Mouse (Mus musculus) kidney, postnatal 25 days (tissue): ENCODE data around the gene Scml4.

ENCODE experiments used
- DNase-seq, 2 experiments: peaks; one replicate each; pipeline ENCODE4 v3.0.0; 2021; ENCODE audit warnings: mixed read lengths in 2 of 2

Gene Scml4

DNA sequence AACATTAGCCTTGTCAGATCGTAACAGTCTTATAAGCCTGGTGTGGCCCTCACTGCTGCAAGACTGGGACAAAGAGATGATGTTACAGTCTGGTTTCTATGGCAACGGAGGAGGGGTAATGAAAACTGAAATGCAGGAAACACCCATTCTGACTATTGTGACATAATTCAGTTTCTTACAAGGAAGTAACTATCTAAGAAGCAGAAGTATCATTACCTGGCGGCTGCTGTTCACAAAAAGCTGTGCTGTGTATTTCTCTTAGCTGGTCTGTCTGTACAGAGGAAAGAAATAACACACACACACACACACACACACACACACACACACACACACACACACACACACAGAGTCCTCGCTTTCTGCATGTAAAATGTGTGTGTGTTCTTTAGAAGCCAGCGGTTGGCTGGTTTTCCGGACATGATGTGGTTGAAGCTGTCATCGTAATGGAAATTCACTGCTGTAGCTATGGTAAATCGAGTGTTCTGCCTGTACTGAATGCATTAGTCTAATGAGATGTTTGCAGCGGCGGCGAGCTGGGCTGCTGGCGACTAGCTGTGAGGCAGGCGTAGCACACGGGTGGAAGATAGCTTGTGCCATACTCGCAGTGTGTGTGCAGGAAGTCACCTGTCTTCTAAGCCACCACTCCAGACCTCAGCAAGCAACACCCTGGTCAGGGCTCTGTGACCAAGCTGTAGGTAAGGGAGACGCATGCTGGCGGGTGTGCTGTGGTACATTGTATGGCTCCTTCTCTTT lies at the start of gene Scml4:
Gene Scml4, plus strand, starts transcription at position 212 of the 753 bp plus-strand sequence.
- DNase-seq, result peak; percentile 16 to 54

DNA sequence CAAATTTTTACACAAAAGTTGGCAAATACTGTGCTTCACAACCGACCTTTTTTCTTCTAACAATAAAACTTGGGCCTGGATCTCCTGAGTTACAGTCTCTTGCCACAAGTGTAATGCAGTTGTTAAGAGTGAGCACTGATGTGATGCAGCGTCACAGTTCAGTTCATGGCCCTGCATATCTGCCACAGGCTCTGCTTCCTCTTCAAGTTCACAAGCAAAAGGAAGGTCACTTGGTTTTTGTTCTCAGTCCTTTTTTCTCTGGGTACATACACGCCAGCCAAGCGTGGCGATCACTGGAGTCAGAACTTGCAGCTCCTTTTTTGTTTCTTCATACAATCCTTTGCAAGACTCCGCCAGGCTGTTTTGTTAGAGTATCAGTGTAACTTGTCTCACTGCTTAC lies 34.2 kb upstream of the Scml4 start:
- DNase-seq, result no peak

DNA sequence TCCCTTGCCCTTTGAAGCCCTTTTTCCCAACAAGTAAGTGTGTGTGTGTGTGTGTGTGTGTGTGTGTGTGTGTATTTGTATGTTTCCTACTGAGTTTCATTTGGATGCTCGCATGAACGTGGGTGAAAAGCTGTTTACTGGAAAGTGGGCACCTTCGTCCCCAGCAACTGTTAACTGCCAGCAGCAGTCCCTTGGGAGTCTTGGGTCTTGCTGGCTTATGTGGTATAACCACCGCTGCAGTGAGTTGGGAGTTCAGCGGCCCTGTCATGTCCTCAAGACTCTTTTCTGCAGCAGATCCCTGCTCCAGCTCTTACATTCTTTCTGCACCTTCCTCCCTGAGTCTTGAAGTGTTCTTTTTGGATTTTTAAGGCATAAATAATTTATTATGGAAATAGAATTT lies 33.0 kb upstream of the Scml4 start:
- no peak for DNase-seq

DNA sequence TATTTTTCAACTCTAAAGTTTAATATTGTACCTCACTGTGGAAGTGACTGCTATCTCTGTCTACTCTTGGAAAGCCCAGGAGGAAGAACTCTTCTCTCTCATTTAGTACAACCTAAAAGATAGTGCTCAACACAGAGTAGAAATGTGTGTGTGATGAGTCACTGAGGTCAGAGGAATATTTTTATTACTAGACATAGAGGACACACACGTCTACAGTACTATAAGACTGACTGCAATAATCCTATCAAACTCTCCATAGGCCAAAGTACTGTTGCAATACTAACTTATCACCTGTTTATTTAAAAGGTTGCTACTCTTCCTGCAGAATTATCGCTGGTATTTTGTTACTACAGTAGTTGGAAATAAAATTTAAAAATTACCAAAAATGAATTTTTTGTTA lies 30.2 kb upstream of the Scml4 start:
- DNase-seq, result no peak

DNA sequence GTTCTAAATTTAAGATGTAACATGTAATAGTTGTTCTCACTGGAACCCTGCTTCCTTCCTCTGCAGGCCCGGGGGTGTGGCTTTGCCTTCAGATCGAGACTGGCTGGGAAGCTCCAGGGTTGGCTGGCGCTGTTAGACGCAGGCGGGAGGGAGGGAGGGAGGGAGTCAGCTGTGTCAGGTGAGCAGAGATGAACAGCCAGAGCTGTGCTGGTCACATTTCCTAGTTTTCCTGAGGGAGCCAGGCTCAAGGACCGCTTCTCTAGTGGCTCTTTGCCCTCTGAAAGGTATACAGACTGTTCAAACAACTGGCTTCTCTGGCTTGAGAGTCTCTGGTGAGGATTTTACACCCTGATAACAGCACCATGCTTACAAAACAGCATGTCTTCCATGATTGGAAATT lies 29.8 kb upstream of the Scml4 start:
- no peak for DNase-seq

DNA sequence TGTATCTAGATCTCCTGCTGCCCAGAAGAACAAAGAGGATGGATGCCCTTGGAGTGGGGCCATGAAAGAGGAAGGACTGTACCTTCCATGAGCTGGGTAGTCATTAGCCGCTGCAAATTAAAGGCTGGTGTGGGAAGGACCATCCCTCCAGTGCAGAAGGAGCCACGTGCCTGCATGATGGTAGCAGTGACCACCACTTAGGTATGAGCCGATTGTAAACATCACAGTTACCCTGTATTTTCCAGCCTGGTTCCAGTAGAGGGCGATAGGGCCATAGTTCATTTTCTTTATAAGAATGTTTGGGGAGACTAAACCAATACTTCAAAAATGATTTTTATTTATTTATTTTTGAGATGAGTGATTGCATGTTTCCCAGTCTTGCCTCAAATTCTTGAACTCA lies 27.5 kb upstream of the Scml4 start:
- DNase-seq, result peak in 1 of 2 experiments; percentile 11

DNA sequence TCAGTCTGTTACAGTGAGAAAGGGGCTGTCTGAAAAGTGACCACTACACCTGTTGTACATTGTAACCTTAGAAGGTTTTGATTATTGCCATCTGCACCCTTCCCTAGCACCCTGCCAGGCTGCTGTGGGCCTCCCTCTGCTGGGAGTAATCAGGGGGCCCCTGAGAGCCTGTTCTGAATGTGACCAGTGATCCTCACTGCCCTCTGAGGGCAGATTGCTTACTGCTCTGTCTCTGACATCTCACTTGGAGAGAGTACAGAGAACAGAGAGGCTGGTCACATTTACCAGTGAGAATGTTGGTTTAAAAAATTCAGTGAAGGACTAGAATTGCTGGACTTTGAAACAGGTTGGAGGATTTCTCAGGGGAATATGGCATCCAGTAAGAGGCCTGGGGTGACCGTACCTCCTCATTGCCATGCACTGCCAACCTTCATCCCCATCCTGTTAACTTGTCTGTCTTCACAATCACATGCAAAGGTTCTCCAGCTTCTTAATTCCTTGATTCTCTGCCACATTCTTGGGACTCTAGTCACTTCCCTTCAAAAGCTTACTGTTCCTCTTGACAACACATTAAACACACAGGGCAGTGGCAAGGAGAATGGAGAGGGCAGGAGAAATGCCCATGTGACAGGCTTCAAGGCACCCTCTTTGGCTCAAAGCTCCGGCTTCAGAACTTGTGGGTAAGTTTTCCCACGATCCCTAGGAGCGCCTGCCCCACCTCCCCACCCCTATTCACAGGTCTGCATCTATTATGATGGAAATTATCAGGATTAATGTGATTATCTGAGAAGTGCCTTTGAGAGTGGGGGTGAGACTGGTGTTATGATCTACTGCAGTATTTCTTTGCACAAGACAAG lies 26.1 kb upstream of the Scml4 start:
- no peak for DNase-seq

DNA sequence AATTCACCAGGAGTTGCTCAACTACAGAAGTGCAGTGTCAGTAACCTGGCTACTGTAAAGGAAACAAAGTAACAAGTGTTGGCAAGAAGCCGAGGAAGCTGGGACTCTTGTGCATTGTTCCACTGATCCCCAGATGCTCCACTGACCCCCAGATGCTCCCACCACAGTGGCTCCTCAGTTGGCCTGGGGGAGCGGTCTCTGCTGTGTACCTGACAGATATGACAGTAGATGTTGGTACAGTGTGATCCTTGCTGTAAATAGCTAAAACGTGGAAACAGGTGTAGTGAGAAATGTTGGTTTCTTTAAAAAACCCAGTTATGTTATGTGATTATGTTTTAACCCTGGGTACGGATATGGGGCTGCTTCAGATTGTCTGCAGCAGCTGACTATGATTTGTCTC lies 22.1 kb upstream of the Scml4 start:
- DNase-seq, result no peak

DNA sequence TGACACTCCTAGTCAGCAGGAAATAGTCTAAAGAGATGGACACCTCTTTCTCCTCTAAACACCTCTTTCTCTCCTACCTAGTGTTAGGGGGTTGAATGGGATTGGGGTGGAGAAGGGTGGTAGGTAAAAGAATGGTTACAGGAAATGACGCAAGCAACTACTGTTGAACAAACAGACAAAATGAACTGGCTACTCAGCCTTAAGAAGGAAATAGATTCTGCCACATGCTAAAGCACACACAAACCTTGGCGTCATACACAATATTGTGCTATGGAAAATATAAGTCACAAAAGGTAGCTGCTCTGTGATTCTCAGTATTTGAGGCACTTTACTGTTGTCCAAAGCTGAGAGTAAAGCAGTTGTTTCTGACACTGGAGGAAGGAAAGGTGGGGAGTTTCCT lies 21.4 kb upstream of the Scml4 start:
- no peak for DNase-seq

DNA sequence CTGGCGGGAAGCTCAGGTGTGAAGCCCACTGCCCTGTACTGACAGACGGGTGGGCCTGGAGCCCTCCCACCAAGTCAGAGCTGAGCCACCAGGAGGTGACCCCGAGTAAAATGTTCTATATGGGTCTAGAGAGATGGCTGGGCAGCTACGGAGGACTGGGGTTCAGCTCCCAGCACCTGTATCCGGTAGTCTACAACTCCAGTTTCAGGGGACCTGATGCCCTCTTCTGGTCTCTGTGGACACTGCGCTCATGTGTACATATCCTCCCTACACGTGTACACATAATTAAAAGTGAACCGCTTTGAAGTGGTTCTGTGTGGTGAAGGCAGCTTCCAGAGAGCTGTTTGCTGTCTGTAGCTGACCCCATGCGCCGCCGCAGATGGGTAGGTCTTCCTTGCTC lies 20.1 kb upstream of the Scml4 start:
- DNase-seq, result no peak

DNA sequence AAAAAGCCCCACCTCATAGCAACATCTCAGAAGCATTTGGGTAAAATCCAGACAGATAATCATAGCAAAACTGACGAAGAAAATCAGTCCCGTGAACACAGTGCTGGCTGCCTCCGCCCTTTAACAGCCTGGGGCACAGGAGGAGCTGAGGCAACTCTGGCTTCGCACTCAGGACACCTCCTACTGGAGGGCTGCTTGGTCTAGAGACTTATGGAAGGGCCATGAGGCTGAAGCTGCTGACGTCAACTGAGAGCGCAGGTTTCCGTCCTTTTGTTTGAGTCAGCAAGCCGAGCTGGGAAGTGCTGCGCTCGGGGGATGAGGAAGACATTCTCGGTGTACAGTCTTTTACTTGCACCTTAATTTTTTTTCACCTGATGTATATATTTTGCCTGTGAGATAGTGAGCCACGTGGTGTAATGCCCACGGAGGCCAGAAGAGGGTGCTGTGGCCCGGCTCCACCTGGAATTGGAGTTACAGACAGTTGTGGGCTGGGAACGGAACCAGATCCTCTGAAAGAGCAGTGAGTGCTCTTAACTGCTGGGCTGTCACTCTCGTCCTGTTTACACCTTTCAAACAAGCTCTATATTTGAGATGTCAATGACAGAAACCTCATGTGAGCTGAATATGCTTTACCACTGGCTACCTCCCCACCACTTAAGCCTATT lies 18.5 kb upstream of the Scml4 start:
- peak in 1 of 2 experiments; percentile 21 for DNase-seq

DNA sequence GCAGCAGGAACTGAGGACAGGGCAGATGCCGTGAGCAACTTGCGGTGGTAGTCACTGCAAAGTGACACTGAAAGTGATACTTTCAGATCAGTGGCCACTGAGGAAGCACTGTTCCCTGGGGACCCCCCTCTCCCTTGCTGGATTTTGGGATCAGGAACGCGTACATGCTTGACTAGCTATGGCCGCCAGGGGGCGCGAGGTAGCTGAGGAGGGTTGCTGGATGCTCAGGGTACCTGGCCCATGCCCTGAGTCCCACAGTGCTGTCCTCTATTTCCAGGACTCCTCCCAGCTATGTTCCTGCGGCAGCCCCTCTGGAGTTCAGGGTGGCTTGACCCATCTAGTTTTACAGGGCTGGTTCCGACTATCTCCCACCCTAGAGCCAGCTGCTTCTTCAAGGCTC lies 17.8 kb upstream of the Scml4 start:
- DNase-seq, result peak; percentile 75 to 76

DNA sequence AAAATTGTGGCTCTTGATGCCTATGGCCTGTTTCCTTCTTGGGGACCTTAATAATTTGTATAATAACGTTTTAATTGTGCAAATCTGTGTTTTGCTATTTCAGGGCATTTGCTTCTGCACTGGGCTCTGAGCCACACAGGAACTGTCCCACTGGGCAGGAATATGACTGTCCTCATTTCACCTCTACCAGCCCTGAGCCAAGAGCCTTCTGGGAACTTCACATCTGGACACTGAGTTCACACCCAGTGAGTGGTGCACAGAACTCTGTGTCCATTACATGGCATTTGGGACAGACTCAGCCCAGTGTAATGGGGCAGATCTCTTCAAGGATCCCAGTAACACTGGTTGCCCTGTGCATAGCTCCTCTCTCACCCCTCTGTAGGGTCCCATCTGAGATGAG lies 16.8 kb upstream of the Scml4 start:
- peak; percentile 26 to 58 for DNase-seq

DNA sequence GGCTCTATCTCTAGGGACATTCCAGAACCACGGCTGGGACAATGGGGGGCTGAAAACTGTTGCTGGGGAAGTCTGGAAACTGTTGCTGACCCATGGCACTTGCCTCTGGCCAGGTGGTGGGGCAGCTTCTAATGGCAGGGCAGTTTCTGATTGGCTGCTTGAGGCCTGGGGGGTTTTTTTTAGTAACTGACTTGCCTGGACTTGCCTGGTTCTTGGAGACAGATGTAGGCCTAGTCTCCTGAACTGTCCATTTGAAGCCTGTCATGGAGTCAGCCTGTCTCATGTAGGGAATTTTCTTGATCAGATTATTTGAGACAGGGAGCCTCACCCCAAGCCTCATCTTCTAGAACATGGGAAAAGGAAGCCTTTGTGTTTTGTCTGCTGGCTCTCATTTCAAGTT lies 14.7 kb upstream of the Scml4 start:
- no peak for DNase-seq

DNA sequence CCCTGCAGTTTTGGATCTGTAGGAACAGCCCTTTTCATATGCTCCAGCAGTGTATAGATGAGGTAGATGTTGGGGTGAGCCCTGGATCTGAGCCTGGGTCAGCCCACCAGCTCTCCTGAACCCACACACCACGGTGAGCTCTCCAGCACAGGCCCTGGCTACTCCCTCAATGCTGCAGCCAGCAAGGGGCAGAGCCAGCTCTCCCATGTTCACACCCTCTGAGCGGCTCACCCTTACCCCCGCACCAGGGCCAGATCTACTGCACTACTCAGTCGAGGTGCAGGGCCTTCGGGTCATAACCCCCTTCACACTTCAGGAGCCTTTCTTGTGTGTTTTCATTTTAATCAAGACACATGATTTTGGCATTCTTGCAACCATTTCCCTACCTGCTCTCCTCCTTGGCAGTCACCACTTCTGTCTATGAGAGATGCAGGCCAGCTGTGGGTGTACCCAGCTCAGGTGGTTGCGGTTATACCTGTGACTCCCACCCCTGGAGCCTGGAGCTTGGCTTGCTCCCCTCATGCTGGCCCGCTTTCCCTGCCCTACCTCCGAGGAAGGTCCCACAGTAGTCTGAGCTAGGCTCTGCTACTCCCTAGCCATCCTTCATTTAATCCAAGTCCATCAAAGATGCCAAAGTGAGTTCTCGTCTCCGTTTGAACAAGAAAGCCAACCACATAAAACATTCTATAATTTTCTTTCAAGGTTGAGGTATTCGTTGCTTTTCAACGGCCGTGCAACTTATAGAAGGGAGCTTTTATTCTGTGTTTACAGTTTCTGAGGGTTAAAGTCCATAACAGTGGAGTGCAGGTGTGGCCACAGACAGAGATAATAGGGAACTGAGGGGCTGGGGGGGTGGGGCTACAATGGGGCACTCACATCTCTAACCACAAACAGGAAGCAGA lies 11.7 kb upstream of the Scml4 start:
- DNase-seq, result no peak

DNA sequence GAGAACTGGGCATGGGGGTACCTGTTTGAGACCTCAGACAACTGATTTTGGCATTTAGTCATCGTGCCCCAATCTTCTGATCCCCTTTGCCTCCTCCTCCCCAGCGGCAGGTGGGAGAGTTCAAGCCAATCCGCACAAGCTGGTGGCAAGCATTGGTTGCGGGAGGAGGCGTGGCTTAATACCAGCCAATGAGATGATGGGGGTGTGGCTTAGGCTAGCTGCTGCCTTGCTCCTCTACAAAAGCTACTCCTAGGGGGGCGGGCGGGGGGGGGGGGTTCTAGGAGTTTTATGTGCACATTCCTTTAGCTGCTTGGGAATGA lies 11.1 kb upstream of the Scml4 start:
- DNase-seq, result no peak

DNA sequence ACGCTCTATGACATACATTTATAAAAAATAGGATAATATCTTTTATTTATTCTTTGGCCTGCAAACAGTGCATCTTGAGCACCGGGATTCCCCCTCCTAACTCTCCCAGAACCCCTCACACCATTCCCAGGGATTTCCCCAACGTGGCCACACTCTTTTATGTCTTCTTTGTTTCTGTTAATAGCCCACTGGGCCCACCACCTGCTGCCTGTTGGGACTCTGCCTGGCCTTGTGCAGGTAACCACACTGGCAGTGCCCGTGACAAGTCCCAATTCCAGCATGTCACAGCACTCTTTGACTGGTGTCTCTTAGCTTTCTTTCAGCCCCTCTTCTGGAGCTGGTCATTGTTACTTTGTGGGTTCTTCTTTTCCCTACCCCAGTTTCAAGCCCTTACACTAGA lies 5.3 kb upstream of the Scml4 start:
- no peak for DNase-seq

DNA sequence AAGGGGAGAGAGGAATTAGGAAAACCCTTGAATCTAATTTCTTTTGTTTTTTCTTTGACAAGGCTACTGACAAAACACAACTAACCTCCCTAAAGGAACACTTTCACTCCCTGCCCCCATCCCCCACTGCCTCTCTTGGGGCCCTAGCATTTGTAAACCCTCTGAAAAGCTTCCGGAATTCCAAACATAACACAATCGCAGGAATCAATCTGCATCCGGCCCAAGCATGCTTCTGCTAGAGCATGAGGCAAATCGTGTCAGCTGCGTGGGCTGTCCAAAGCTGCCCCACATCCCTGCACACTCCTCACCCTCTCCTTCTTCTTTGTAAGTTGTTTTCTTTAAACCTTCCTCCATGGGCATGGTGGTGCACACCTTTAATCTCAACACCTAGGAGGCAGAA lies 4.9 kb upstream of the Scml4 start:
- DNase-seq, result peak; percentile 60 to 70

DNA sequence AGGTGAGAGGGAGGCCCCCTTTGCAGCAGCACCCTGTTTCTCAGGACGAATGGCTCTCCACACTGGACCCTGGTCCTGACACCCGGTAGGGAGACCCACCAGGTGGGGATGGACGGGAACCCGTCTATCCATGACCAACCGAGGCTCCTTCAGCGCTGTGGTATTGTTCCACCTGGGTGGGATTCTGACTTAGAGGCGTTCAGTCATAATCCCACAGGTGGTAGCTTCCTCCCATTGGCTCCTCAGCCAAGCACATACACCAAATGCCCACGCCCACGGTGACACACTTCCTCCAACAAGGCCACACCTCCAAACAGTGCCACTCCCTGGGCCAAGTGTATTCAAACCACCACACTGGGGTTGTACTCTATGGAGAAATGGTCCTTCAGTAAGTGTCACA lies 3.6 kb upstream of the Scml4 start:
- DNase-seq, result no peak

DNA sequence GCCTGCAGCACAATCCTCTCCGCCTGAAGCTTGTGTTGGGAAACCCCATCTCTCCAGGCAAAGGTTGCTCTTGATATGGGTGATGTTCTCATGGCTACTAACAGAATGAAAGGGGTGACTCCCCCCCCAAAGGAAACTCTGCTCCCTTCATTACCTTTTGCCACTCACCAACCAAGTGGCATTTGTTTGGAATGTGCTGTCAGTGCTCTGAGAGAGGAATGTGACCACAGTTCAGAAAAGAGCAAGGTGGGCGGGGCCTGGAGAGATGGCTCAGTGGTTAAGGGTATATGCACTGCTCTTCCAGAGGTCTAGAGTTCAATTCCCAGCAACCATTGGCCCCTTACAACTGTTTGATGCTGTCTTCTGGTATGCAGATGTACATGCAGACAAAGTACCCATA lies 3.1 kb upstream of the Scml4 start:
- DNase-seq, result no peak

DNA sequence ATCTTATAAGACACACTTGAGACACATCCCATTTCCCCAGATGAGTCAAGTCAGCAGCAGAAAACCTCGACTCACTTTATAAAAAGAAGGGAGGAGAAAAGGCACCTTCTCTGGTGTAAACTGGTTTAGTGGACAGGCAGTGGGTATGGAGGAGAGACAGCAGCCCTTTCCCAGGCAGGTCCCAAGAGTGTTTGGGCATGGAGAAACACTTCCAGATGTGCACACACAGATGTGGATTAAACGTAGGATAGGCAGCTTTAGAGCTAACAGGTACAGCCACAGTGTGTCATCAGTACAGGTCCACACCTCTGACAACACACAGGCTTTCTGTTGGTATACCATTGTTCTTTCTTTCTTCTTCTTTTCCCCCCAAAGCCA lies 400 bp upstream of the Scml4 start:
- DNase-seq, result no peak

DNA sequence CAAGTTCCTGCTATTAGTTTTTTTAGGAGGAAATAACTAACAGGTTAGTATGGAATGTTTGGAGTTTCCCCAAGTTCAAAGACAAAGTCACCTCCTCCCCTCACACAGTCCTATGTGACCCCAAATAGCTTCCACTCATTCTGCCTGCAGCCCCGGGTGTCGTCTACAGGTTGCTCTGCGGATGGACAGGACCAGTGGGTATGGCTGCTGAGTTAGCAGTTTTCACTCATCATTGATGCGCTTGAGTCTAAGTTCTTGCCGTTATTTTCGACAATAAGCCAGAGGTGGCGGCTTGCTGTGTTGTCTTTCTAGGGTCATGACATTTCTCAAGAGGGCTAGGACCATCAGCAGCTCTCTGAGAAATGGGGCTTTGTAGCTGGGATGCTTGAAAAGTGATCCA lies 1.3 kb downstream of the Scml4 start:
- DNase-seq, result no peak
